Mouse (Mus musculus) hindbrain, embryonic 16.5 days (tissue): Measurements from ENCODE around the gene Traip. TPM values are rescaled to one million over a fixed set of nuclear protein-coding genes. Genes with fewer than 3 reads are reported as not detected.
A peak's percentile ranks its signal among the peaks of the same experiment; 100 is the strongest.

Experiments used
- ATAC-seq: fragments of 200-750 bp; cut with Nextera tagmentation; 2 replicates; pipeline ENCODE4 v1.8.0; 2017; ENCODE audit warnings: moderate TSS enrichment, moderate library complexity
- H3K27ac ChIP-seq: fragments of 300-500 bp; sonication (generic); 2 replicates; pipeline ENCODE4 v1.5.1; 2014; ENCODE audit warnings: low read depth, mild to moderate bottlenecking, control low read depth, low read length, moderate library complexity
- H3K27me3 ChIP-seq: fragments of 300-500 bp; sonication (generic); replicated peaks from 2 replicates; pipeline ENCODE4 v1.6.1; 2014; ENCODE audit warnings: low read length; ENCODE audit not compliant: control insufficient read depth, insufficient read depth
- H3K36me3 ChIP-seq: fragments of 300-500 bp; sonication (generic); 2 replicates; pipeline ENCODE4 v1.6.1; 2014; ENCODE audit warnings: mild to moderate bottlenecking, low read length, moderate library complexity, mixed read lengths; ENCODE audit not compliant: control insufficient read depth, insufficient read depth
- H3K4me1 ChIP-seq: fragments of 300-500 bp; sonication (generic); 2 replicates; pipeline ENCODE4 v1.6.1; 2014; ENCODE audit warnings: low read depth, low read length; ENCODE audit not compliant: control insufficient read depth, insufficient read depth
- H3K4me2 ChIP-seq: fragments of 300-500 bp; sonication (generic); 2 replicates; pipeline ENCODE4 v1.6.1; 2014; ENCODE audit warnings: mild to moderate bottlenecking, low read length, control low read depth, moderate library complexity
- H3K4me3 ChIP-seq: fragments of 300-500 bp; sonication (generic); 2 replicates; pipeline ENCODE4 v1.5.1; 2014; ENCODE audit warnings: mild to moderate bottlenecking, low read length, control low read depth, moderate library complexity
- H3K9ac ChIP-seq: fragments of 300-500 bp; sonication (generic); 2 replicates; pipeline ENCODE4 v1.6.1; 2014; ENCODE audit warnings: low read depth, mild to moderate bottlenecking, control low read depth, low read length, moderate library complexity
- H3K9me3 ChIP-seq: fragments of 300-500 bp; sonication (generic); 2 replicates; pipeline ENCODE4 v1.6.1; 2014; ENCODE audit warnings: mild to moderate bottlenecking, low read length, moderate library complexity; ENCODE audit not compliant: control insufficient read depth
- WGBS: fragments of 180-500 bp; shearing (Covaris S2); extraction: QIAGEN DNeasy Blood & Tissue Kit; methylation state at CpG from one replicate; pipeline ENCODE4 v1.1.7; 2014; 5-methylcytosine and 5-hydroxymethylcytosine counted together
- polyA plus RNA-seq: library from polyadenylated mRNA; unstranded; fragments of >200 nt; fragmentation: Nextera tagmentation; extraction: Ambion mirVana; gene quantifications from 2 replicates; pipeline ENCODE4 v1.2.1, GENCODE M21; 2015

The Traip gene
- polyA plus RNA-seq = 10.0 and 10.8 TPM in 2 replicates

DNA sequence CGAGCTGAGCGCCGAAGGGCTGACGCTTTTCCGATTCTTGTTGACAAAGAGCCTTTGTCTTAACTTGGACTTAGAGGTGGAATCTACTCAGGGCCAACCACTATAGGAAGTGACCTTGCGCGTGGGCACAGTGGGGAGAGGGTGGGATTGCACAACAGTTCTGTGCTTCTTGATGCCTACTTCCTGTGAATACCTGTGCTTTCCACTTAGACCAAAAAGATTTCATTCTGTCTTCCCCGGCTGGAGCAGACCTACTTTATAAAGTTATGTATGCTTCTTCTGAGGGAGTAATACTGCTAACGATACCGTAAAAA is at the start of gene Traip:
Traip (plus strand) TSS at position 215 of the 314 bp plus-strand sequence.
- Histone ChIP-seq H3K4me2 (peak within 1 kb of the TSS; percentile 94), H3K27ac (peak within 1 kb of the TSS; percentile 86), H3K9me3 (no peaks in the 10 kb centered on the region), H3K9ac (peak within 1 kb of the TSS; percentile 78), H3K4me1 (peaks cover 12% of the 10 kb centered on the region), H3K27me3 (no peaks in the 10 kb centered on the region), H3K4me3 (peak within 1 kb of the TSS; percentile 63), H3K36me3 (peaks cover 8% of the 10 kb centered on the region; the same call in 1 of the 2 replicates)
- no peak for ATAC-seq
- WGBS = 95% methylated on average over 10 of the region's 10 CpGs

DNA sequence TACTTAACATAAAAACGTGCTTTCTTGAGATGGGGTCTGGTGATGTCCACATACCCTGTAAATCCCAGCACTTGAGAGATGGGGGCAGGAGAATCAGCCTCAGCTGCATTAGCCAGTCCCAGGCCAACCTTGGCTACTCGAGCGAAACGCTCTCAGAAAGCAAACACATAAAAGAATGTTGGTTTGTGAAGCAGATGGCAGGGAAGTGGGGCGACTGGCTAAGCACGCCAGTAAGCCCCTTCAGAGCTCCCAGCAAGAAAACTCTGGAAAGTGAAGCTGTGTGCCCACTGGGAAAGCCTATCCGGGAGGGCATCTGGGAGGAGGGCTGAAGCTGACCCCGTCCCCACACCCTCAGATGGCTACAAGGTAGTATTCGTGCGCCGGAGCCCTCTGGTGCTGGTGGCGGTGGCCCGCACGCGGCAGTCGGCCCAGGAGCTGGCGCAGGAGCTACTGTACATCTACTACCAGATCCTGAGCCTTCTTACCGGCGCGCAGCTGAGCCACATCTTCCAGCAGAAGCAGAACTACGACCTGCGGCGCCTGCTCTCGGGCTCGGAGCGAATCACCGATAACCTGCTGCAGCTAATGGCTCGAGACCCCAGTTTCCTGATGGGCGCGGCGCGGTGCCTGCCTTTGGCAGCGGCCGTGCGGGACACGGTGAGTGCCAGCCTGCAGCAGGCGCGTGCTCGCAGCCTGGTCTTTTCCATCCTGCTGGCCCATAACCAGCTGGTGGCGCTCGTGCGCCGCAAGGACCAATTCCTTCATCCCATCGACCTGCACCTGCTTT is 48.9 kb upstream of the Traip start:
- 5% methylated on average over 42 of the region's 44 CpGs for WGBS

GRCm38 (mm10) chr9:107901627-107901914 is 48.4 kb upstream of the Traip start:
- H3K9me3 ChIP-seq = no peaks in the 10 kb centered on the region
- peak overlapping the region; percentile 40 for H3K4me3 ChIP-seq
- H3K4me2 ChIP-seq = peak overlapping the region; percentile 68
- no peaks in the 10 kb centered on the region for H3K36me3 ChIP-seq
- peak overlapping the region; percentile 66; the same call in 1 of the 2 replicates for H3K9ac ChIP-seq
- no peaks in the 10 kb centered on the region for H3K27me3 ChIP-seq
- WGBS = 11% methylated on average over 17 of the region's 17 CpGs
- peaks cover 8% of the 10 kb centered on the region for H3K4me1 ChIP-seq
- ATAC-seq = no peak
- no peak overlapping the region for H3K27ac ChIP-seq

More for the DNA sequence above, 48.9 kb upstream of the Traip start:
- no peaks in the 10 kb centered on the region for H3K27me3 ChIP-seq
- H3K4me1 ChIP-seq = peaks cover 6% of the 10 kb centered on the region; the same call in 1 of the 2 replicates
- H3K36me3 ChIP-seq = no peaks in the 10 kb centered on the region
- H3K9ac ChIP-seq = peak overlapping the region; percentile 66
- peak overlapping the region; percentile 68 for H3K4me2 ChIP-seq
- H3K9me3 ChIP-seq = no peaks in the 10 kb centered on the region
- H3K4me3 ChIP-seq = peak overlapping the region; percentile 40
- peak overlapping the region; percentile 27; the same call in 1 of the 2 replicates for H3K27ac ChIP-seq
- peak; percentile 77 for ATAC-seq

- Histone ChIP-seq H3K27ac (no peak overlapping the region), H3K4me2 (no peak overlapping the region), H3K4me3 (no peak overlapping the region), H3K9ac (no peak overlapping the region), H3K36me3 (no peaks in the 10 kb centered on the region), H3K9me3 (no peaks in the 10 kb centered on the region), H3K4me1 (peaks cover 11% of the 10 kb centered on the region), H3K27me3 (no peaks in the 10 kb centered on the region)
- ATAC-seq = peak; percentile 63
- WGBS = 1% methylated on average over 4 of the region's 4 CpGs
Observed at GRCm38 (mm10) chr9:107904726-107905125, 45.2 kb upstream of the Traip start.

- WGBS = 22% methylated on average over 18 of the region's 19 CpGs
- H3K9ac ChIP-seq = peak within 1 kb of the TSS; percentile 42
- H3K4me2 ChIP-seq = peak within 1 kb of the TSS; percentile 52
- peaks cover 5% of the 10 kb centered on the region for H3K4me1 ChIP-seq
- no peaks in the 10 kb centered on the region for H3K36me3 ChIP-seq
- peak within 1 kb of the TSS; percentile 28 for H3K4me3 ChIP-seq
- no peaks in the 10 kb centered on the region for H3K27me3 ChIP-seq
- no peaks in the 10 kb centered on the region for H3K9me3 ChIP-seq
- no peak within 1 kb of the TSS for H3K27ac ChIP-seq
- no peak; the same call in 1 of the 2 replicates for ATAC-seq
Observed at GRCm38 (mm10) chr9:107906252-107906966, 43.5 kb upstream of the Traip start, which contains the start of gene Mst1r. Gene Mst1r (plus strand): TSS chr9:107906873.

- peaks cover 5% of the 10 kb centered on the region for H3K4me1 ChIP-seq
- H3K9me3 ChIP-seq = no peaks in the 10 kb centered on the region
- ATAC-seq = no peak
- peak overlapping the region; percentile 52 for H3K4me2 ChIP-seq
- no peak overlapping the region for H3K27ac ChIP-seq
- H3K36me3 ChIP-seq = no peaks in the 10 kb centered on the region
- peak overlapping the region; percentile 42 for H3K9ac ChIP-seq
- H3K27me3 ChIP-seq = no peaks in the 10 kb centered on the region
- 49% methylated on average over 31 of the region's 31 CpGs for WGBS
- H3K4me3 ChIP-seq = peak overlapping the region; percentile 28
Observed at GRCm38 (mm10) chr9:107906967-107907800, 42.8 kb upstream of the Traip start.

GRCm38 (mm10) chr9:107907801-107908120 is 42.2 kb upstream of the Traip start:
- 78% methylated on average over 14 of the region's 14 CpGs for WGBS
- Histone ChIP-seq H3K27me3 (no peaks in the 10 kb centered on the region), H3K9ac (no peak overlapping the region), H3K4me3 (no peak overlapping the region), H3K4me1 (peaks cover 5% of the 10 kb centered on the region), H3K9me3 (no peaks in the 10 kb centered on the region), H3K4me2 (no peak overlapping the region), H3K27ac (no peak overlapping the region), H3K36me3 (no peaks in the 10 kb centered on the region)
- no peak for ATAC-seq

- no peak for ATAC-seq
- no peaks in the 10 kb centered on the region for H3K9me3 ChIP-seq
- H3K27ac ChIP-seq = no peak overlapping the region
- no peak overlapping the region for H3K4me2 ChIP-seq
- H3K4me3 ChIP-seq = no peak overlapping the region
- H3K4me1 ChIP-seq = peaks cover 5% of the 10 kb centered on the region
- no peak overlapping the region for H3K9ac ChIP-seq
- no peaks in the 10 kb centered on the region for H3K36me3 ChIP-seq
- WGBS = 24% methylated on average over 18 of the region's 18 CpGs
- H3K27me3 ChIP-seq = no peaks in the 10 kb centered on the region
Observed at GRCm38 (mm10) chr9:107908410-107909158, 41.4 kb upstream of the Traip start.
